Mouse (Mus musculus): ENCODE measurements around the gene Dctn5.

Gene Dctn5

GRCm38 (mm10) chr7:122132497-122133337 is at the start of gene Dctn5, which contains the start of gene Palb2:
TSS of gene Dctn5 (plus strand) at chr7:122133041.
TSS of gene Palb2 (minus strand) at chr7:122132985.
- peak; percentile 98 to 100 for DNase-seq (ENCODE audit: low spot score in 2 of 2)

GRCm38 (mm10) chr7:122087195-122087982 is 45.5 kb upstream of the Dctn5 start:
- DNase-seq (ENCODE audit: low spot score in 2 of 2), result peak in 1 of 2 experiments; percentile 16

- DNase-seq (ENCODE audit: low spot score in 2 of 2), result peak in 1 of 2 experiments; percentile 25
Measured at GRCm38 (mm10) chr7:122094564-122095330, 38.1 kb upstream of the Dctn5 start.

GRCm38 (mm10) chr7:122098009-122098408 is 34.8 kb upstream of the Dctn5 start:
- no peak for DNase-seq (ENCODE audit: low spot score in 2 of 2)

- peak; percentile 25 to 64 for DNase-seq (ENCODE audit: low spot score in 2 of 2)
Measured at GRCm38 (mm10) chr7:122099222-122099621, 33.6 kb upstream of the Dctn5 start.

DNA sequence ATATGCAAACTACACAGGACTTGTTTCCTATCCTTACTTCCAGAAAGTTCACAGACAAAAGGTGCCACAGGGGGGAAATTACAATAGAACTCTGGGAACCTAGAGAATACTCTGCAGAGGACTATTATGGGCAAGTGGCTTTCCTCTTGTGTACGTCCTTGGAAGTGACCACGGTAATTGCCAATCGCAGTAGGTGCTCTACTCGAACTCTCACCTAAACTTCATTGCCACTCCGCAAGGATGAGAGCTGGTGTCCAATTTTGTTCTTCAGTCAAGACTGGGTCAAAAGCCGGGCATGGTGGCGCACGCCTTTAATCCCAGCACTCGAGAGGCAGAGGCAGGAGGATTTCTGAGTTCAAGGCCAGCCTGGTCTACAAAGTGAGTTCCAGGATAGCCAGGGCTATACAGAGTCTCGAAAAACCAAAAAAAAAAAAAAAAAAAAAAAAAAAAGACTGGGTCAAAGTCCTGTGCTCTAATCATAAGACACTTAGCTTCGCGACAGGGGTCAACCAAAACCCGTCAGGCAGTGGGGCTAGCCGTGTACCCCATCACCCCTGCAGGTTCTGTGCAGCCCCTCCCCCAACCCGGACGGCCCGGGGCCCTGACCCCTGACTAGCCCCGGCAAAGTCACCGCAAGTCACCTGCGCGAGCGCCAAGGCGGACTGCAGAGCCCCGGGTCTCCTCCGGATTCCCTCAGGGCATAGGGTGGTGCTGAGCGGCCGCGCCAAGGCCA is 31.7 kb upstream of the Dctn5 start:
- DNase-seq (ENCODE audit: low spot score in 2 of 2), result peak in 1 of 2 experiments; percentile 20

- peak; percentile 80 to 91 for DNase-seq (ENCODE audit: low spot score in 2 of 2)
Measured at GRCm38 (mm10) chr7:122101747-122102244, 31.0 kb upstream of the Dctn5 start, which contains the start of gene Ndufab1. TSS of gene Ndufab1 (minus strand) at chr7:122101886.

DNA sequence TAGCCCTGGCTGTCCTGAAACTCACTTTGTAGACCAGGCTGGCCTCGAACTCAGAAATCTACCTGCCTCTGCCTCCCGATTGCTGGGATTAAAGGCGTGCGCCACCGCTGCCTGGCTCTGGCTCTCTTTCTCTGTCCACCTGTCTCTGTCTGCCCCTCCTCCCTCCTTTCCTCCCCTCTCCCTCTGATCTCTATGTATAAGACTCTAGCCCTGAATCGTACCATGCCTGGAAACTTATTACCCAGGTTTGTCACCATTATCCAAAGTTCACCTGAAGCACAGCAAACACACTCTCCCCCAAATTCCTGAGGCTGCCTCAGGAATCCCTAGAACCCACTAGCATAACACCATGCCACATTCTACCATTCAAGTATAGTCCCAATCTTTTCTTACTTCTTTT is 24.6 kb upstream of the Dctn5 start:
- DNase-seq (ENCODE audit: low spot score in 2 of 2), result no peak

DNA sequence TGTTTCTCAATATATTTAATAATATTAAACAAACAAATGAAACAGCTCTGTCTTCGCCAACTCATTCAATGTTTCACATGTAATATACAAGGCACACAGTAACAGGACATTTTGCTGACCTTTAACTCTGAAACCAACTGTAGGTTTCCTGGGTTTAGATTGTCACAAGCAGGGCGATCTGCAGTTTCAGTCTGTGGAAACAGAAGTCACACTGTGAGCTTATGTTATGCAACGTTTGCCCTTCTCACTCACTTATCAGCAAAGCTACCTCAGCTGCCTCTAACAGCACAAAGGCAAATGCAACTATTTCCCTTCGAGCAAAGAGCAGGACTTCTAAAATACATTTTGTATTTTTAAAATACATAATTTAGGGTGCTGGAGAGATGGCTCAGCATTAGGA is 9.3 kb upstream of the Dctn5 start:
- DNase-seq (ENCODE audit: low spot score in 2 of 2), result no peak

DNA sequence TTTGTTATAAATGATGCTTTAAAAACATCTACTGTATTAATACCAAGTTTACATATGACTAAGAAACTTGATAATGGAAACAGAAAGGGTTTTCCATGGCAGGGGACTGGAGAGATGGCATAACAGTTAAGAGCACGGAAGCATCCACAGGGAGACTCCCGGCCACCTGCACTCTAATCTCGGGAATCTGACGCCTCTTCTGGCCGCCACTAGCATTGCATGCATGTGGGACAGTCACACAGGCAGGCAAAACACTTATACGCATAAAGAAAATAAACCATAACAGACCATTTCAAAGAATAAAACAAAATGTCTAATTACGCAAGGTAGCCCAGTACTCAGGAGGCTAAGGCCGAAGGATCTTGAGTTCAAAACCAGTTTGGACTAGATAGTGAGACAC is 7.2 kb upstream of the Dctn5 start:
- DNase-seq (ENCODE audit: low spot score in 2 of 2), result no peak

DNA sequence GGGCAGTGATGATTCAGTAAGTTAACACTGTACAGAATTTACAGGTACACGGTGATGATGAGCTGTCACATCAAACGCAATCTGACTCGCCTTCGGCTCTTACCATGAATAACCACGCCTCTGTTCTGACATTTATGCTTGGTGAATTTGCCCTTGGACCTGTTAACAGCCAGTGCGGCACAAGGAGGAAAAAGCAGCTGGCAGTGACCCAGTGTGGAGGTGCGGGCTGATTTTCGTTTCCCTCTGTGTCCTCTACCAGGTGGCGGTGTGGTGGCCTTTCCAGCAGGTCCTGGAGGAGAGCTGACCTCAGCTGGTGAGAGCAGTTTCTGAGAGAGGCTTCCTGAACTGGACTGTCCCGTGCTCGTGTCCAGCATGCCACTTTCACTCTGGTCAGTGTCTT is 5.9 kb upstream of the Dctn5 start:
- no peak for DNase-seq (ENCODE audit: low spot score in 2 of 2)

- no peak for DNase-seq (ENCODE audit: low spot score in 2 of 2)
Measured at GRCm38 (mm10) chr7:122131834-122132233, 1.0 kb upstream of the Dctn5 start.

DNA sequence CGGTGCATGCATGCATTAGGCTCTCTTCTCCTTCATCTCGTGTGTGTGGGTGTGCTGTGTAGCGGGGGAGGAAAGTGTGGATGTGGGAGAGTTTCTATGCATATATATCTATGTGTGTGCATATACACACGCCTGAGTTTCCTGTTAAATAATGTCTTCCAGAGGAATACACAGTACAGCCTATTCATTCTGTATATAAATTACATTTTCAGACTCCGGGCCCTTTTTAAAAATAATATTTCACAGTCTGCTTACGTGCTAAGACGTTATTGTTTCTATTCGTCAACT is 441 bp downstream of the Dctn5 start:
- no peak for DNase-seq (ENCODE audit: low spot score in 2 of 2)

DNA sequence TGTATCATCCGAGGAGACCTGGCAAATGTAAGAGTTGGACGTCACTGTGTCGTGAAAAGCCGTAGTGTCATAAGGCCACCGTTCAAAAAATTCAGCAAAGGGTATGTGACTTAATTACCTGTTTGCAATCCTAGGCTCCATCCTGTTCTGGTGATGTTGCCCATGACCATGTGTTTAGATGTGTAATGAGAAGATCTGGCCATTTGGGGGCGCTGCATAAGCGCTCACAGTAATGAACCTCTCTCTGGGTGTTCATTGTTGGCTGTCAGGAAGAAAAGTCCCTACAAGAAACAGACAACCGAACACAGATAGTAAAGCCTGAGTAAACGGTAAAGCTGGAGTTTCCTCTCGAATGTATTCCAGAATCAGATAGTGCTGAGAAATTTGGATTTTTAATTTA is 2.2 kb downstream of the Dctn5 start:
- peak in 1 of 2 experiments; percentile 56 for DNase-seq (ENCODE audit: low spot score in 2 of 2)

DNA sequence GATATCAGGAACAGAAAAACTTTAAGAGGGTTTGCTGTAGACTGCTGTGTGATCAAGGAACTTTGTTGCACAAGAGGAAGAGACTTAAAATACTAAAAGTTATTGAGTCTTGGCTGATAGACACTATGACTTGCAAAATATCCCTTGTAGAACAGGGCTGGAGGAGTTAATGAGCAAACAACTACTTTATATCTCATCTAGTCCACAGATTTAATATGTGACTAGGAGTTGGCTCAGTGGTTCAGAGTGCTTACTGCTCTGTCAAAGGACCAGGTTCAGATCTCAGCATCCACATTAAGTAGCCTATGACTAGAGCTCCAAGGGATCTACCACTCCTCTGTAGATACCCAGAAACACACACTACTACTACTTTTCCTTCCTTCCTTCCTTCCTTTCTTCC is 4.2 kb downstream of the Dctn5 start:
- no peak for DNase-seq (ENCODE audit: low spot score in 2 of 2)

GRCm38 (mm10) chr7:122138190-122138589 is 5.3 kb downstream of the Dctn5 start:
- DNase-seq (ENCODE audit: low spot score in 2 of 2), result no peak

DNA sequence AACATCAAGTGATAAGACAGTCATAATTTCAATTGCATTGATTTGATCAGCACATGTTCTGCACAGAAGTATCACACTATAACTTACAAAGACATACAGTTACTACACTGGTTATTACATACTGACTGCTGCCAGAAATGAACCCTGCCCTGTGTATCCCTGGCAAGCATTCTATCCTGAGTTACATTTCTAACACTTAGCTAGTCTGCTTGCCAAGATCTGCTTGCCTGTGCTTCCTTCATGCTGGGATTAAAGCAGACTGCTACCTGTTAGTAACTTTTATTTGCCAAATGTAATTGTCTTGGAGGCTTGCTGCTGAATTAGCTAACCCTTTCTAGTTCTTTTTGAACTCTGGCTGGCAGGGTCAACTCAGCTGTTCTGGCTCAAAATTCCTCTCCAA is 8.2 kb downstream of the Dctn5 start:
- DNase-seq (ENCODE audit: low spot score in 2 of 2), result no peak

GRCm38 (mm10) chr7:122152473-122152872 is 19.6 kb downstream of the Dctn5 start:
- DNase-seq (ENCODE audit: low spot score in 2 of 2), result no peak

- DNase-seq (ENCODE audit: low spot score in 2 of 2), result no peak
Measured at GRCm38 (mm10) chr7:122158488-122158887, 25.6 kb downstream of the Dctn5 start.

DNA sequence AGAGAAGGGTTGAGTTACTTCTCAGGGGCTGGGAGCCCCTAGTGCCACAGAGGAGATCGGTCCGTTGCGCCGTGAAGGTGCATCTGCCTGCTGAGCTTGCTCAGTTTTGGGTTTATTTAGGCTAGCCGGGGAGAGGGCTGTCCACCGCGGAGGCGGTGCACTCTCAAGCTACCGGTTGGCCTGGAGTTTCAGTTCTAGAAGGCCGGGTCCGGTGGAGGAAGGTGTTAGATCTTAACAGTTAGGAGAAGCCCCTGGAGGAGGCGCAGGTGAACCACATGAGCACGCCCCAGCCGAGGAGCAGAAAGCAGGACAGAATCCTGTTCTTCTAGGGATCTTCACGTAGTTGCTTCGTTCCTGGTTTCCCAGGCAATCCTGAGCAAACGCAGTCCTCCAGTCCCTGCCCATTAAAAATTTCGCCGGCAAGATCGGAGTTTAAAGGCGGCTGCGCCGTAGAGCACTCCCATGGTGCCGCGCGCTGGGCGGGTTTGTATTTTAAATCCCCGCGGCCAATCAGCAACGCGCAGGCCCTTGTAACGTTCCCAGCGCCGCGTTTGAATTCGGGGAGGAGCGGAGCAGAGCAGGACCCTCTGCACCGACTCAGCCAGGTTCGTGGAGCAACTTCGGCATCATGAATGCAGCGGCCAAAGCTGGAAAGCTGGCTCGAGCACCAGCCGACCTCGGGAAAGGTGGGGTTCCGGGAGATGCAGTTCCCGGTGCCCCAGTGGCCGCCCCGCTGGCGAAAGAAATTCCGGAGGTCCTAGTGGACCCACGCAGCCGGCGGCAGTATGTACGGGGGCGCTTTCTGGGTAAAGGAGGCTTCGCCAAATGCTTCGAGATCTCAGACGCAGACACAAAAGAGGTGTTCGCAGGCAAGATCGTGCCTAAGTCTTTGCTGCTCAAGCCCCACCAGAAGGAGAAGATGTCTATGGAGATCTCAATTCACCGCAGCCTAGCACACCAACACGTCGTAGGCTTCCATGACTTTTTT is 26.4 kb downstream of the Dctn5 start, which contains the start of gene Plk1:
Gene Plk1 (plus strand): TSS at position 525 of the 988 bp plus-strand sequence.
- peak; percentile 83 to 90 for DNase-seq (ENCODE audit: low spot score in 2 of 2)

Measured in spleen, postnatal 10 days (tissue).